Mouse (Mus musculus): ENCODE data around the gene Nol7.

Nol7 gene

GRCm38 (mm10) chr13:43398297-43399080 is at the start of gene Nol7:
Gene Nol7, plus strand, starts transcription at chr13:43398390.
- in situ Hi-C loops (cut with MboI, MseI) = no loop called here

- in situ Hi-C loops (cut with MboI, MseI) = no loop called here
Observed at GRCm38 (mm10) chr13:43349376-43349775, 48.8 kb upstream of the Nol7 start.

GRCm38 (mm10) chr13:43350489-43351169 is 47.6 kb upstream of the Nol7 start:
- in situ Hi-C loops (cut with MboI, MseI) = no loop called here

- in situ Hi-C loops (cut with MboI, MseI) = no loop called here
Observed at GRCm38 (mm10) chr13:43353356-43353755, 44.8 kb upstream of the Nol7 start.

GRCm38 (mm10) chr13:43354362-43354761 is 43.8 kb upstream of the Nol7 start:
- in situ Hi-C loops (cut with MboI, MseI) = no loop called here

GRCm38 (mm10) chr13:43356346-43357125 is 41.7 kb upstream of the Nol7 start:
- in situ Hi-C loops (cut with MboI, MseI) = no loop called here

- in situ Hi-C loops (cut with MboI, MseI) = no loop called here
Observed at GRCm38 (mm10) chr13:43360534-43360933, 37.7 kb upstream of the Nol7 start.

GRCm38 (mm10) chr13:43362353-43362752 is 35.8 kb upstream of the Nol7 start:
- in situ Hi-C loops (cut with MboI, MseI) = no loop called here

- in situ Hi-C loops (cut with MboI, MseI) = no loop called here
Observed at GRCm38 (mm10) chr13:43364985-43365824, 33.0 kb upstream of the Nol7 start, which contains the start of gene Sirt5. Gene Sirt5, plus strand, starts transcription at chr13:43365496.

GRCm38 (mm10) chr13:43365825-43366184 is 32.4 kb upstream of the Nol7 start:
- in situ Hi-C loops (cut with MboI, MseI) = no loop called here

GRCm38 (mm10) chr13:43370063-43370462 is 28.1 kb upstream of the Nol7 start:
- in situ Hi-C loops (cut with MboI, MseI) = loop anchor here (10.0 kb wide), 1 partner anchor 885 kb away; no protein-coding TSS in a partner anchor

GRCm38 (mm10) chr13:43372892-43373291 is 25.3 kb upstream of the Nol7 start:
- in situ Hi-C loops (cut with MboI, MseI) = loop anchor here (10.0 kb wide), 1 partner anchor 882 kb away; no protein-coding TSS in a partner anchor

- in situ Hi-C loops (cut with MboI, MseI) = loop anchor here (10.0 kb wide), 1 partner anchor 881 kb away; no protein-coding TSS in a partner anchor
Observed at GRCm38 (mm10) chr13:43374205-43374604, 24.0 kb upstream of the Nol7 start.

GRCm38 (mm10) chr13:43374918-43375432 is 23.2 kb upstream of the Nol7 start:
- in situ Hi-C loops (cut with MboI, MseI) = loop anchor here (10.0 kb wide), 1 partner anchor 880 kb away; no protein-coding TSS in a partner anchor

- in situ Hi-C loops (cut with MboI, MseI) = loop anchor here (10.0 kb wide), 1 partner anchor 875 kb away; no protein-coding TSS in a partner anchor
Observed at GRCm38 (mm10) chr13:43379989-43380388, 18.2 kb upstream of the Nol7 start.

- in situ Hi-C loops (cut with MboI, MseI) = no loop called here
Observed at GRCm38 (mm10) chr13:43385321-43385720, 12.9 kb upstream of the Nol7 start.

GRCm38 (mm10) chr13:43397700-43398296 is 392 bp upstream of the Nol7 start:
- in situ Hi-C loops (cut with MboI, MseI) = no loop called here

- in situ Hi-C loops (cut with MboI, MseI) = no loop called here
Observed at GRCm38 (mm10) chr13:43399576-43399975, 1.4 kb downstream of the Nol7 start.

- in situ Hi-C loops (cut with MboI, MseI) = no loop called here
Observed at GRCm38 (mm10) chr13:43412311-43412710, 14.1 kb downstream of the Nol7 start.

- in situ Hi-C loops (cut with MboI, MseI) = no loop called here
Observed at GRCm38 (mm10) chr13:43413611-43414010, 15.4 kb downstream of the Nol7 start.

All from T-helper 2 cell (primary cell).